Mouse (Mus musculus) thymus, postnatal 10 days (tissue): ENCODE data around the gene Birc3.
A peak's percentile ranks its signal among the peaks of the same experiment; 100 is the strongest.
"Not testable (repeated sequence)": the region's sequence is repeated elsewhere in the genome, so short reads cannot be mapped to it uniquely, and the experiment has no call there.

Experiments used
- DNase-seq, 2 experiments: peaks; one replicate each; pipeline ENCODE4 v3.0.0; 2021; ENCODE audit warnings: low spot score in 2 of 2

Gene Birc3

GRCm38 (mm10) chr9:7872775-7873439 lies at the start of gene Birc3:
Gene Birc3 (minus strand): TSS chr9:7873186.
- DNase-seq, result peak; percentile 70 to 71

- no peak for DNase-seq
Measured at GRCm38 (mm10) chr9:7914925-7915324, 41.9 kb upstream of the Birc3 start.

- DNase-seq, result peak in 1 of 2 experiments; percentile 12
Measured at GRCm38 (mm10) chr9:7914487-7914886, 41.5 kb upstream of the Birc3 start.

- no peak for DNase-seq
Measured at GRCm38 (mm10) chr9:7913953-7914352, 41.0 kb upstream of the Birc3 start.

GRCm38 (mm10) chr9:7907351-7907985 lies 34.5 kb upstream of the Birc3 start:
- DNase-seq, result no peak

DNA sequence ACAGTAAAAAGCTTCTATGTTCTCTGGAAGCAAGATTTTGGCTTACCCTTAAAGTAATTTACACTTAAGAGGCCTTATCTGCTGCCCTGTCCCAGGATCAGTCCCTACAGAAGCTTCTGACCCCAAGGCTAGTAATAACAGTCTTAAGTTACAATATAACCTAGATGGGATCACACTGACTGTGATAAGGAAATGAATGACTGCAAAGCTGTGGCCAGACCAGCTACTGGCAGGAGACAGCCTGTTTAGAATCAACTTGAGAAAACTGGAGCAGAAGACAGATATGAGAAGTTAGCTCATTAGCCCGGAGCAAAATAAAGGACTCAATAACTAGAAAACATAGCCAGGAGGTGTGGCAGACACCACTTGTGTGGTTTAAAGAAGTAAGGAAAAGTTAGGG lies 33.6 kb upstream of the Birc3 start:
- DNase-seq, result no peak

- no peak for DNase-seq
Measured at GRCm38 (mm10) chr9:7903825-7904224, 30.8 kb upstream of the Birc3 start.

- no peak for DNase-seq
Measured at GRCm38 (mm10) chr9:7903262-7903661, 30.3 kb upstream of the Birc3 start.

DNA sequence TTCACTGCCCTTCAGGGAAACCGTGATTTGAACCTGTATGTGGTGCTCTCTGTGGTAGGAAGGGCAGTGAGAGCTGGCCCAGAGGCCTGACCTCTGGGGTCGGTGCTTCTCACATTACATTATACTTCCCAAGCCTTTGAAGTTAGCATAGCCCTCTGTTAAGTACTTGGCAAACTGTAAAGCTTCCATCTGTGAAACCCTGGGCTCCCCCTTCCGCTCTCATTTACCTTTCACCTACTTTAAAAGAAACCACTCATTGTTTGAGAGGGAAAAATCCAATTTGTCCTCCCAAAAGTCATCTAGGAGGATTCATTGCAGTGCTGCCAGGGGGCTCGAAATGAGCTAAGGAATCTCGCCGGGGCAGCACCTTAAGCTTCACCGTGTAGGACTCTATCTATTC lies 29.3 kb upstream of the Birc3 start:
- no peak for DNase-seq

GRCm38 (mm10) chr9:7900965-7901364 lies 28.0 kb upstream of the Birc3 start:
- DNase-seq, result no peak

DNA sequence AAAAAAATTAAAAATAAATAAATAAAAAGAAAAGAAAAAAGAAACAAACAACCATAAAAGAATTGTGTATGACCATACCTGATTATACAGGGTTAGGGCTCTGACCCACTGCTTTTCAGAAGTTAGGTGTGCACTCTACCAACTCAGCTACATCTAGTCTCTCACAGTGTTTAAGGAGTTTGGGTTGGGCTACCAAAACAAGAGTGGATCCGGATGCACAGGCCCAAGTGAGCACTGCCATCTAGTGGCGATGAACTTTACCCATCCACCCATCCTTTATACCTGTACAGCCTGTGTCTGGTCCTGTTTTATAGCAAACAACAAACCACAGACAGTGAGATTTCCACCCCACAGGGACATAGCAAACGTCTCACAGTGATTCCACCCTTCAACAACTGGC lies 24.5 kb upstream of the Birc3 start:
- peak; percentile 45 to 76 for DNase-seq

GRCm38 (mm10) chr9:7891796-7892195 lies 18.8 kb upstream of the Birc3 start:
- DNase-seq, result not testable (repeated sequence)

- DNase-seq, result no peak
Measured at GRCm38 (mm10) chr9:7891177-7891576, 18.2 kb upstream of the Birc3 start.

DNA sequence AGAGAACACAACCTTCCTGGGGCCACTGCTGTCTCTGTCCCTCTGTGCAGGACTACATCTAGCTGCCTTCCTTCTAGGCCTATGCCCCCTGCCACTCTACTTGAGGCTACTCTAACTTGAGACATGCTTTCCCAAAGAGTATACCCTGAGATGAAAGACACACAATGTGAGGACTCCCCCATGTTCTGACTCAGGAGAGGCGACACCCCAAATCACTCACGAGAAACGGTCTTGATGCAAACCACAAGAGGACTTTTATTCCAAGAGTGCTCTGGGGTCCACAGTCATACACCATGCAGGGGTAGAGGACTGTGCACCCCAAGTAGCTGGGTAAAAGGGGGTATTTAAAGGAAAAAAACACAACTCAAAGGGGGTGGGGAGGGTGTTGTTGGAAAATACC lies 11.4 kb upstream of the Birc3 start:
- no peak for DNase-seq

DNA sequence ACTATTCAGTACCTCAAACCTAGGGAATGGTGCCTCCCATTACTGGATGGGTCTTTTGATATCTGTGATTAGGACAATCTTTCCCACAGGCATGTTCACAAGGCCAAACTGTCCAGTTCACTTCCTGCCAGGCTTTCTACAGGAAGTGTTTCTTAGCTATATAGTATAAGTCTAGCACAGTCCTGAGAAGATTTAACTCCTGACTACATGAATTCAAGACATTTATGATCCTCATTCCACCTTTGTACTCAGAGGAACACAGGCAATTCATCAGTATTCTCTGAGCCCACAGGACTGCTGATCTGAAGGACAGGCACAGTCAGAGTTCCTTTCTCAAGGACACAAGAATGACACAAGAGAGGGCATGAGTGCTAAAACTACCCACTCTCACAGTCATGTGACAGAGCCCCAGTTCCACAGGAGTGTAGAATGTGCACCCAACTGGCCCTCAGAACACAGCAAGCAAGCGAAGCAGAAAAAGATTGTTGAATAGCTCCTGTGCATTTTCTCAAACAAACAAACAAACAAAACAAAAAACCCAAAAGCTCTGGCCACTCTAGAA lies 9.4 kb upstream of the Birc3 start:
- DNase-seq, result no peak

GRCm38 (mm10) chr9:7873511-7874211 lies 675 bp upstream of the Birc3 start:
- DNase-seq, result no peak

GRCm38 (mm10) chr9:7872044-7872774 lies 777 bp downstream of the Birc3 start:
- no peak for DNase-seq

- no peak for DNase-seq
Measured at GRCm38 (mm10) chr9:7871316-7872043, 1.5 kb downstream of the Birc3 start.

DNA sequence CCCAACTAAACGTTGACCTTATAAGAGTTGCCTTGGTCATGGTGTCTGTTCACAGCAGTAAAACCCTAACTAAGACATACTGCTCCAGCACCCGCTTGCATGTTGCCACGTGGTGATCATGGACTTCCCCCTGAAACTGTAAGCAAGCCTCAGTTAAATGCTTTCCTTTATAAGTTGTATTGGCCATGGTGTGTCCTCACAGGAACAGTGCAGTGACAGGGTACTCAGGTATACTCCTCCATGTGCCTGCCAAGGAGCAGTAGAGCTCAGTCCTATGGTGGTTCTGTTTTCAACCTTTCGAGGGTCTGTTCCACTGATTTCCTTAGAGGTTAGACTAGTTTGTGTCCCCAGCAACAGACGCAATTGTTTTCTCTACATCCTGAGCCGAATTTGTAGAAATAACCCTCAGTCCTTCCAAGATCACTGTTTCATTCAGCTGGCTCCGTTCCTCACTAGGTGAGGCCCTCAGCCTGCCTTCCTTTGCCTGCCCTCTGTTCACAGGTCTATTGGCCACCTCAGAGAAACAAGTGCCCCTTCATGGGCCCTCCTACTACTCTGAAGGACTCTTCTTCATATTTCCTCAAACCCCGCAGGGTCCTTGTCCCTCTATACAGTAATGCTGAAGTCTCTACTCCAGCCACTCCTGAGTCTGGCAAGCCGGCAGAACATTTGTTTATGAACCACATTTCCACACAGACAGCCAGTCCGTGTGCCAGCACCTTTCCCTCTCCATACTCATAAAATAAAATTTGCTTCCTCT lies 2.2 kb downstream of the Birc3 start:
- DNase-seq, result no peak

GRCm38 (mm10) chr9:7868838-7869491 lies 4.0 kb downstream of the Birc3 start:
- peak in 1 of 2 experiments; percentile 7 for DNase-seq
